Mouse (Mus musculus) heart, adult 8-10 months (tissue): Measurements from ENCODE around the gene Zfp771. TPM values are rescaled to one million over a fixed set of nuclear protein-coding genes. Genes with fewer than 3 reads are reported as not detected.

Experiments
- DNase-seq: peaks from one replicate; pipeline ENCODE4 v3.0.0; 2022; ENCODE audit warnings: low spot score
- total RNA-seq, 4 experiments: library from RNA; stranded (reverse); gene quantifications; 2 replicates each; pipeline ENCODE4 v1.2.4; 2022

Gene Zfp771
- total RNA-seq, result 10 to 100 TPM; 15.3 to 21.7 (median 17.1) TPM

DNA sequence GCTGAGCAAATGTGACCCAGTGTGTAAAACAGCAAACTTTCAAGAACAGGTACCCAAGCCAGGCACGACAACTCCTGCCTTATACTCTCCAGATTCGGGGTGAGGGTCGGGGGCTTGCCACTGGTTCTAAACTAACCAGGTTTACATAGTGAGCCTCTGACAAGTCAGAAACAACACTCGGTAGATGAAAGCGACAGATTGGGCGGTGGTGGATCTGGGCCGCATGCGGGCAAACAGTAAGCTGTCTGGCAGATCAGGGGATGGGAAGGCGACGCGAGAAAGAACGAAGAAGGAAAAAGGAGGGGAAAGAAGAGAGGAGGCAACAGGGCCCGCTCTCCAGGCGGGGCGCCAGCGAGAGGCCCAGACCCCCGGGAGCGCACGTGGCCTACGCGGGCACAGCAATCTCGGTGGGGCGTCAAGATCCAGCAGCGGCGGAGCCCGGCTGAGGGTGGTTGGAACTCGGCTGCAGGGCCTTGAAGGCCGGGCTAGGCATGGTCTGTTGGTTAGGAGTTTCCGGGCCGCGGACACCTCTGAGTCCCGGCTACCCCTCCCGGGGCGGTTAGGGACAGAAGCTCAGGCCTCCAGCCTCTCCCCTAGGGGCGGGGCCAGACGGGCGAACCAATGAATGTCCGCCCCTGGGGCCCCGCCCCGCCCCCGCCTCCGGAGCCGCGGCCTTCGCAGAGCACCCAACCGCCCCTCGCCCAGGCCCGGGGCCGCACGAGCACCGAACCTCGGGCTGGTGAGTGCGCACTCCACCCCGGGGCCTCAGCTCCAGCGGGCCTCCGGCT lies at the start of gene Zfp771:
Zfp771 (plus strand) TSS at position 405 of the 788 bp plus-strand sequence.
- DNase-seq, result peak; percentile 90

DNA sequence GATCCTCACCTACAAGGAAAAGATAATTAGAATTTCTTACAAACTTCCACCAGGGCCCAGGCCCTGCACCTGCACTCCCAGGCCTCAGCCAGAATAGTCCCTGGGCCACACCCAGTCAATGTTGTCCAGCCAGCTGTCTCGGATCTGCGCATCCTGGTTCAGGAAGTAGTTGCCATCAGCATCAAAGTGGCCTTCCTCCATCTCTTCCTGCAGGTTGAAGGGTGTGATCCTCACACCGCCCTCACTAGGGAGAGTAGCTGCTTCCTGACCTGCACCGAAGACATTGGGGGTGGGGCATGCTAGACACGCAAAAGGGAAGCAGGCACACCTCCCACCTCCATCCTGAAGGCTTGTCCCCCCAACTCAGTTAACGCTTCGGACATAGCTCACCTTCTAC lies 49.4 kb upstream of the Zfp771 start:
- no peak for DNase-seq

DNA sequence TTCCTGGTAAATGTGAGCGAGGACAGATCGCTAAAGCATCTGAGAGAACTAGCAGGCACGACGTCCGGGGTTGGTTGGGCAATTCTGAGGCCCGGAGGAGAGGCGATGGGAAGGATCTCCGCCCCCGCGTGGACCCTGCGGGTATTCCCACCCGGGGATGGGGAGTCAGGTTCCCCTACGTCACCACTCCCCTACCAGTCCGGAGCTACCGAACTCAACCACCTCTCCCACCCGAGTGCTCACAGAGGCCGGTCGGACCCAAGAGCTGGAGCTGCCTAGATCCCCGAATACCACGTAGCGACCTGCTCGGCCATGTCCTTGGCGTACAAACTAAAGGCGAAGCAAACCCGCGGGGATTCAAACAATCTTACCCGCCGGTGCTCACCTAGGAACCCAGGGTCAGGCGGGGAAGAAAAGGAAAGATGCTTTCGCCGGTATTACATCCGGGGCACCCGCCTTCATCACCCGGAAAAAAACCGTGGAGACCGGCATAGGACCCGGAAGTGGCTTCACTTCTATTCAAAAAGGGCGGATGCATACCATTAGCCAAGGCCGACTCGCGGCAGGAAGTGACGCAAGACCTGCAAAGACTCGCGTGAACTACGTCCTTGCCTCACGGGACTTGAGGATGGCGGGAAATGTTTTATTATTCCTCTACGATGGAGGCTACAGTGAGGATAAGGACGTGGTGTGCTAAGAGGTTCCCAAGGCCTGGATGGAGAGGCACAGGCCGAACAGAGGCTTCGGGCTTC lies 48.4 kb upstream of the Zfp771 start, which contains the start of gene Cd2bp2:
Cd2bp2 (minus strand) TSS at position 507 of the 752 bp plus-strand sequence.
- peak; percentile 98 for DNase-seq

DNA sequence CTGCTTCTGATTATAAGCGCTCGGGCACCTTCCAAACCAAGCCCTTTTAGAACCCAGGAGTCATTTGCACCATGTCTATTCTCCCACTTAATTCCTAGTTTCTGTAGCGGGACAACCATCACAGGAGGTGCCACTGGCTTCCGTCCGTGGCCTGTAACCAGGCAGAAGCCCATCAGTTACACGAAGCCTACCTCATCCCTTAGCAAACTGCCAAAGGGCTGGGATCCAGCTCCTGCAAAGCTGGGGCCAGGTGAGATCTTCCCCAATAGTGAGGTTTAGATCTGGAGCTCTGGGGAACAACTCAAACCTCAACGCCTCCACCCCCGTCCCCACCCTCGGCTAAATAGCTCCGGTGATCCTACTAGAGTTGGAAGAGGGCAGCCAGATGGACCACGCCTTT lies 47.6 kb upstream of the Zfp771 start:
- no peak for DNase-seq

DNA sequence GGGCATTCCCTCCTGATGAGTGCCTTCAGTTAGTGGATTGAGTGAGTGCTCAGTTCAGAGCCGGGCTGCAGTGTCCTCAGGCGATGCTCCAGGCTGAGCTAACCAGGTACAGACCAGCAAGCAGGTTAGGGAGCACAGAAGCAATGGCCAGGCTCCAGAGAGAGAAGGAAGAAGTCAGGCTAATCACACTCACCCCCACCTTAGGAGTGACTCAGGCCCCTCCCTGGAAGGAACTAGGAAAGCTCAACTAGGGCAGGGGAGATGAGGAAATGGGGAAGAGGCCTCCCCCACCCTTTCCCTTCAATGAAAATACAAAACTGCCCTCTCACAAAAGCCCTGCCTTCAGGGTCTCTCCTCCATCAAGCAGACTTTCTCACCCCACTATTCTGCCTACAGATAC lies 37.5 kb upstream of the Zfp771 start:
- DNase-seq, result no peak

DNA sequence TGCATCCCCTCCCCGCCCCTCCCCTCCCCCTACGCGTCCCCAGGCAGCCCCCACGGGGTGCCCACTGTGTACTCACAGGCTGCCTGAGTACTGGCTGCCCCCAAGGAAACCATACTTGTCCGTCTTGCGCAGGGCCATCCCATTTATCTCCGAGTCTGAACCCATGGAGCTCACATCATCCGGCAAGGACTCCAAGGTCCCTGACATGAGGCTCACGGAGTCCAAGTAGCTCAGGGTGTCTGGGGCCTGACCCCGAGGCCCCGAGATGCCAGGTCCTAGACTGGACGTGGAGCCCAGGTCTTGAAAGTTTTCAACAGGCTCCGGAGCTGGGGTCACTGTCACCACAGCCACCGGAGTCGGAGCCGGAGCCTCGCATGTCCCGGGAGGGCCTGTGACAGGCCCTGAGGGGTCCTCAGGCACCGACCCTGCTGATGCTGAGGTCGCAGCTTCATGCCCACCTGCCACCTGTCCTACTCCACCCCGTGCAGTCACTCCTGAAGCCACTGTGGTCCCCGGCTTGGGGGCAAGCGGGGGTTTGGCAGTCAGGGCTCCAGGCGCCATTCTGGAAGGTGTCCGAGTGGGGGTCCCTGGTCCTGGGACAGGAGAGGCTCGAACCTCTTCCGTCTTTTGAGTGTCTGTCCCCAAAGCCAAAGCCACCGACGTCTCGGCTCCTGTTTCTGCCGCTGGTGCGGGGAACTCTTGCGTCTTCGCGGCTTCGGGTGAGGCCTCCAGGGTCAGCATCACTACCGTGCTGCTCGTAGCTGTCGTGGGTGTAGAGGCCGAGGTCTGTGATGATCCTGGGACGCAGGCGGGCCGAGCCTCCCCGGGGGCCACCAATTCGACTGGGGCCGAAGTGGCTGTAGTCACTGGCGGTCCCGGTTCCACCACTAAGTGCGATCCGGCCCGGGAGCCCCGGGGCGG lies 36.4 kb upstream of the Zfp771 start:
- no peak for DNase-seq

DNA sequence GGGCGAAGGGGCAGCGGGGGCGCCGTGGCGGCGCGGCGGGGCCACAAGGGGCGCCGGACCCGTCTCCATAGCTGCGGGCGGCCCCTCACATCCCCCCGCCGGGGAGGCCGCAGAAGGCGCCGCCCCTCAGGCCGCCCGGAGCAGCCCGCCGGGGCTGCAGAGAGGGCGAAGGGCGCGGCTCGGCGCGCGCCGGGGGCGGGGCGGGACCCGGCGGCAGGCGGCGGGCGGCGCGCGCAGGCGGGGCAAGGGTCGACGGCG lies 35.9 kb upstream of the Zfp771 start, which contains the start of gene Tbc1d10b:
Tbc1d10b (minus strand) TSS at position 174 of the 258 bp plus-strand sequence.
- no peak for DNase-seq

DNA sequence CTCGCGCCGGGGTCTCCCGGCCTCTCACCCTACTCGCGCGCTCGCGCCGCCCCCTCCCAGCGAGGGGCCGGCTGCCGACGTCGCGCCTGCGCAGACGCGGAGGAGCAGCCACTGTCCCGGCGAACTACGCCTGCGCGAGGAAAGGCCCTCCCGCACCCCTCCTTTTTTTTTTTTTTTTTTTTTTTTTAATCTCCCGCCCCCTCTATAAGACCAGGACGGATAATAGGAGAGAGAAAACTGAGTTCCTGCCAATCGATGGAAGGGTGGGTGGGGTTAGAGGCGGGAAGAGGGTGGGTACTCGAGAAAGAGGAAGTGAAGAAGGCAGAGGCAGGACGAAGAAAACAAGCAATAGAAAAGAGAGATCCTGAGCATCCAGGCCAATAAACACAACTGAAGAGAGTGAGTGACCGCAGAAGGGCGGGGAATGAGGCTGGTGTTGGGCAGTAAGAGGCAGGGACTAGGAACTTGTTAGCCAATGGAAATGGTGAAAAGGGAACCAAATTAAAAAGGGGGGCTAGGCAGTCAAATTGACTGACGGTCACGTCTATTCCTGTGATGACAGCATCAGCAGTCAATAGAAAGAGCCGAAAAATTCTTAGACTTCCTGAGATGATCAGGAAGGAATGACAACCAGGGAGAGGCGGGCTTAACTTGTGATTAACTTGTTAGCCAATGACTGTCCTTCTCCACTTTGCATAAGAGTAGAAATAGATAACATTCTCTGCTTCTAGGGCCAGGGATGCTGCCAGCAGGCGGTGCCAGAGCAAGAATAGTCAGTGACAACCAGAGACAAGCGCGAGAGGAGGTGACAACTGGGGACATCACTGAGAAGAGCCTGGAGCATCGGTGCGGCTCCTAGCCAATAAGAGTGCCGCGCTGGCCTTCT lies 35.3 kb upstream of the Zfp771 start, which contains the start of gene Mylpf:
Mylpf (plus strand) TSS at position 338 of the 886 bp plus-strand sequence.
- DNase-seq, result peak; percentile 97

DNA sequence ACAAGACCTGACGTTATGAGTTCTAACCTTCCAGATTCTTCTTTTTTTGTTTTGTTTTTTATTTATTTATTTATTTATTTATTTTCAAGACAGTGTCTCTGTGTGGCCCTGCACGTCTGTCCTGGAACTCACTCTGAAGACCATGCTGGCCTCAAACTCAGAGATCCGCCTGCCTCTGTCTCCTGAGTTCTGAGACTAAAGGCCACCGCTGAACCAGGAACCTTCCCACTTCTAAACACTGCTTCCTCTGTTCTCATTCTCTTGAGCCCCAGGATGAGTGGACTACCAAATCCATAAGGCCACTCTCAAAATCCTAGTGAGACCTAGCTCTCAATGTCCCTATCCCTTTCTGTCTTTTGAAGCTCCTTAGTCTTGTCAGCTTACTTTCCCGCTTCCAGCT lies 34.2 kb upstream of the Zfp771 start:
- DNase-seq, result no peak

DNA sequence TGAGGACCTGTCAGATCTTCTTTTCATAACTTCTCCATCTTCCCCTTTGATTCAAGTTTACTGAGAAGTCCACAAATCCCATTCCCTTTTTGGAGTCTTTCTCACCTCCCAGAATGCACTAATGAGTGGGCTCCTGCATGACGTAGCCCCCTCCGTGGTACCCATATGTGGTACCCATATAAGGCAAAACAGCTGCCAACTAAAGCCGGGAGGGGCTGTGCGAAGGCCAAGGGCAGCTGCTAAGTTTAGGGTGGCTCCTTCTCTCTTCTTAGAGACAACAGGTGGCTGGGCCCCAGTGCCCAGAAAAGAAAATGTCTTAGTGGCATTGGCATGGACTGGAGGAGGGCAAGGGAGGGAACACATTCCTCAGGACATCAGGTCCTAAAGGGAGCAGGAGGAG lies 33.8 kb upstream of the Zfp771 start:
- no peak for DNase-seq

DNA sequence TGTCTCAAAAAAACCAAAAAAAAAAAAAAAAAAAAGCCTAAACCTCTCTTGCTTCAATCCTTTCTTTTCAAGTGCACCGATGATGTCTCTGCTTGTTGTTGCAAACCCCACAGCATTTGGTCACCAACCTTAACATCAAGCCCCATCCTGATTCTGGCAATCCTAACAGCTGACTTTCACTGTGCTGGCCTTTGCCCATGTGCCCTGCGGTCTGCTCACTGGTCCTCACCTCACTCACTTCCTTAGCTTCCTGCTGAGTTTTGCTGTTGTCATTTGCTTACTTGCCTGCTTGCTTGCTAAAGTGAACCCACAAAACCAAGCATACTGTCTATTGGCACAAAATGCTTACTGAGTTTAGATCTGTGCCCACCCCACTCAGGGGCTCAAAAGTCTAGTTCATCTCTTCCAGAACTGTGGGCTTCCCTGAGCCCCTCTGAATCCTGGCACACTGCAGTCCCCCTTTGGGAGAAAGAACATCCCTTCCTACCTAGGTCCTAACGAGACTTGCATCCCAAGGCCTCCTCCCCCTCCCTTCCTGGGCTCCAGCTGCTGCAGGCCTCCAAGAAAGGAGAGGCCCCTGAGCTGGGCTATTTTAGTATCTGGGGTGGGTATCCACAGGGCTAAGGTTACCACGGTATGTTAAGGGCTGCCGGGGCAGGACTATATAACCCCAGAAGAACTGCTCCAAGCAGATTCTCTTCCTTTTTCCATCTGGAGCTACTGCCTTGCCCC lies 32.9 kb upstream of the Zfp771 start:
- no peak for DNase-seq

DNA sequence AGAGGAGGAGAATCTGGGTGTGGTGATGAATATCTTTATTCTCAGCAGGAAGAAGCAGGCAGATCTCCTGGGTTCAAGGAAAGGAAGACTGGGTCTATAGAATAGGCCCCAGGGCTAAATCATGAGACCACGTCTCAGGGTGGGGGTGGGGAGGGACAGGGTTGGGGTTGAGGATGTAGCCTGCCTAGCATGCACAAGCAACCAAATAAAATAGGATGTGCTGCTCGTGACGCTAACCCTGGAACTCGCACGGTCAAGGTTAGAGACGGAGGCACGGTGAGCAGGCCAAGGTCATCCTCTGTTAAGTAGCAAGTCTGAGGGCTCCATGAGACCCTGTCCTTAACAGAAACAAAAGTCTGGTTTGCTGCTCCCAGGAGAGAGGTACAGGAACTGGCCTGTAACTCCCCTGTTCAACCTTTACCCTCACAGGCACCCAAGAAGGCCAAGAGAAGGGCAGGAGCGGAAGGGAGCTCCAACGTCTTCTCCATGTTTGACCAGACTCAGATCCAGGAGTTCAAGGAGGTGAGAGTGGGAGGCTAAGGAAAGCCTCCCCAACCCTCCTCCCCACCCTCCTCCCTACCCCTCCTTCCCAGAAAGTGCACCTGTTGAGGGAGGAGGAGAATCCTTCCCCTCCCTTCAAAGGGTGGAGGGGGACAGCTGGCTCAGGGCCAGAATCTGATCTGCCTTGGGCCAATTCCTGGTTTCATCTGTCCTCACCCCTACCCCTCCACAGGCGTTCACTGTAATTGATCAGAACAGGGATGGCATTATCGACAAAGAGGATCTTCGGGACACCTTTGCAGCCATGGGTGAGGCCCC lies 31.4 kb upstream of the Zfp771 start:
- no peak for DNase-seq

DNA sequence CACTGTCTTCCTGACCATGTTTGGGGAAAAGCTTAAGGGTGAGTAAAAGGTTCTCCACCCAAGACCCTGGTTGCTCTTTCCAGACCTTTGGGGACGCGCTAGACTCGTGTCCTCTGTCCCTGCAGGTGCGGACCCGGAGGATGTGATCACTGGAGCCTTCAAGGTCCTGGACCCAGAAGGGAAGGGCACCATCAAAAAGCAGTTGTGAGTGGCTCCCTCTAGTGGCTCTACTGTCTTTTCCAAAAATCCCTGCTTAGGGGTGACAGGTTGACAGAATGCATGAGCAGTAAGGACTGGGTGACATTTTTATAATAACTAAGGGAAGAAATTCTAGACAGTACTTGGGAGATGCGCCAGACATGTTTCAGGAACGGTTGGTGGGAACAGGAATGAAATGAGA lies 30.6 kb upstream of the Zfp771 start:
- DNase-seq, result peak; percentile 33

DNA sequence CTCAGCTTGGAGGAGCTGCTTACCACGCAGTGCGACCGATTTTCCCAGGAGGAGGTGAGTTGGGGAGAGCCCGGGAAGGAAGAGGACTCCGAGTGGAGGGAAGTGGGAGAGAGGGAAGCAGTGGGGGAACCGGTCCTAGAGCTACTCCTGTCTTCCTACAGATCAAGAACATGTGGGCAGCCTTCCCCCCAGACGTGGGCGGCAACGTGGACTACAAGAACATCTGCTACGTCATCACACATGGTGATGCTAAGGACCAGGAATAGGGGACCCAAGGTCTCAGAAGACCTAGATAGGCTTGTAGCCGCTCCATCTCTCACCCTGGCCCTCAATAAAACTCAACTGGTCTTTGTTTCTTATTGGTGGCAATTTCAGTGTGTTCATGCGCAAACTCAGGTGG lies 30.1 kb upstream of the Zfp771 start:
- no peak for DNase-seq

DNA sequence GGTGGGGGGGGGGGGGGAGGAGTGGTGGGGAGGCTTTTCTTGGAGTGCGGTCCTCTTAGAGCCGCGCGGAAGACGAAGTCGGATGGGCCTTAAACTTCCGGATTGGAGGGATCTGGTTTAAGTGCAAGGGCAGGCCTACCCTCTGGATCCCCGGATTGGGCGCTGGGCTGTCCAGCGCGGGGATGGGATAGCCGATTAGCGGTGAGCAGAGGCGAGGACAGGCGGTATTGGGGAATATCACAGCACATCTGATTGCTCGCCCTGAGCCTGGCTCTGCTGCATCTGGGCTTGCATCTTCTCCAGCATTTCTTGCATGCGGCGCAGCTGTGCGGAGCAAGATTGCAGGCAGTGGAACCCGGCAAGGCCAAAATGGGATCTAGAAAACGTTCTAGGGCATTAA lies 29.6 kb upstream of the Zfp771 start:
- no peak for DNase-seq

DNA sequence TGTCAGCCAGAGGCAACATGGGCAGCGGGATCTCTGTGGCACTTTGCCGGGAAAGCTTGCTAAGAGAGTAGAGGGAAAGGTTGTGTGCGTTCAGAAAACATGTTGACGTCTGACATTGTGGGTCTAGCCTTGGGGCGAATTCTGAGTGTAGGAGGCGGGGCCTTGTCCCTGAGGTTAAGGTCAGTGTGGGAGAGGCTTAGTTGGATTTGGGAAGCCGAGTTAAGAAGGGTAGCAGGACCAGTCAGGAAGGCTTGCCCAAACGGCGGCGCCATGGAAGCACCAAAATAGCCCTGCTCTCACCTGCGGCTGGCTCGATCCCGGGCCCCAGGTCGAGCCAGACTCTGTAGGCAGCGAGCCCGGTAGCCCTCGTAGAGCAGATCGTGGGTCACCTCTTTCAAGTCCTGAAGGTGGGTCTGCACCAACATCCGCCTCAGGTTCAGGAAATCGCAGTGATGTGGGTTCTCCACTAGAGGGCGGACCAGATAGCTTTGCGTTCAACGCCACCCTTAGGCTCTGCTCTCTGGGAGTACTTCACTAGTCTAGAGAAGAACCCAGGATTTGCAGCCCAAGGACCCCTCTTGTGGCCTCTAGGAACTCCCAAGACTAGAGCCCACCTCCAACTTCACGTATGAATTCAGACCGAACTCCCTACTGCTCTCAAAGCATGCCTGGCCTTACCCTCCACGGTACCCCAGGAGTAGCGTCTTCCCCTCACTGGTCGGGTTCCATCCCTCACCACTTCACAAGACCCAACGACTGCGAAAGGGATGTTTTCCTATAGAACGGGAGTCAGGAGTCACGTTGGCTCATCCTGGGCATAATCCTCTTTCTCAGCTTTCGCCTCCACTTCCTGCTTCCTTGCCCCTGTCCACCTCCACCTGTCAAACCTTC lies 28.8 kb upstream of the Zfp771 start:
- peak; percentile 69 for DNase-seq

DNA sequence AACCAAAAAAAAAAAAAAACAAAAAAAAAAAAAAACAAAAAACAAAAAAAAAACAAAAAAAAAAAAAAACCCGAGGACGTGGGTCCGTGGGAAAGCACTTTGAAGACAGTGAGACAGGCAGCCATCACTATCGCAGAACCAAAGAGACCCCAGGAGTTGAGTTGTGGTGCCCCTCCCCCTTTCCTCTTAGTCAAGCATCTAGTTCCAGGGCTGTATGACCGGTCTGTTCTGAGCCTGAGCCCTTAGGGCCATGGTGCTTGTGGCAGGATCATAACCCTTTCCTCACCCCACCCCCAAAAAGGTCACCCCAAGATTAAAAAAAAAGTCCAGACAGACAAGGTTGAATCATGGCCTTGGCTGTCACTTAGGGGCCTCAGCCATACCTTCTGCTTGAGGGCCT lies 27.8 kb upstream of the Zfp771 start:
- no peak for DNase-seq

DNA sequence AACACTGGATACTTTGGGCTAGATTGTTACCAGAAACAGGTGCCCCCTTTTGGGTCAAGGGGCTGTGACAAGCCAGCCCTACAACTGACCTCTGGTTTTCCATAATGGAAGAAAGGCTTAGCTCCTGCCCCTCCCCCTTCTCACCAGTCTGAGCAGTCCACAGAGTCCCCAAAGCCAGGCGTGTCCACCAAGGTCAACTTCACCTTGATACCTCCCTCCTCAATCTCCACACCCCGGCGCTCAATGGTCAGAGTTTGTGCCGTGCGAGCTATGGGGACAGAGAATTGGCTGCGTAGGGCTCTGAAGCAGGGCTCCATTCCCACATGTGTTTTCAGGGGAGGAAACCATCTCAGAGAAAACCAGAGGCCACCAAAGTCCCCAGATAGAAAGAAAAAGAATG lies 26.6 kb upstream of the Zfp771 start:
- DNase-seq, result no peak
